Mouse (Mus musculus) liver, embryonic 18 days (tissue): ENCODE data around the gene Gstp3. TPM values are rescaled to one million over a fixed set of nuclear protein-coding genes. Genes with fewer than 3 reads are reported as not detected.

Experiments
- polyA plus RNA-seq: library from polyadenylated mRNA; depleted of rRNA; stranded (reverse); fragments of >200 nt; gene quantifications from 2 replicates; pipeline ENCODE4 v1.2.3, GENCODE M21; 2012; rRNA removed

Gene Gstp3
- polyA plus RNA-seq, result 225 and 276 TPM in 2 replicates

GRCm38 (mm10) chr19:4059069-4059740 lies at the start of gene Gstp3:
TSS of gene Gstp3 (minus strand) at chr19:4059569.

GRCm38 (mm10) chr19:4099837-4100717 lies 40.7 kb upstream of the Gstp3 start, which contains the start of gene Pitpnm1:
TSS of gene Pitpnm1 (plus strand) at chr19:4099998.

GRCm38 (mm10) chr19:4096642-4097440 lies 37.5 kb upstream of the Gstp3 start, which contains the start of gene Cdk2ap2:
TSS of gene Cdk2ap2 (plus strand) at chr19:4097182.

GRCm38 (mm10) chr19:4081394-4081793 lies 22.0 kb upstream of the Gstp3 start, which contains the start of gene Cabp2:
TSS of gene Cabp2 (plus strand) at chr19:4081578.

GRCm38 (mm10) chr19:4045966-4046865 lies 13.2 kb downstream of the Gstp3 start, which contains the start of gene Gstp2:
TSS of gene Gstp2 (minus strand) at chr19:4046023.

GRCm38 (mm10) chr19:4037788-4038232 lies 21.6 kb downstream of the Gstp3 start, which contains the start of gene Gstp1:
TSS of gene Gstp1 (minus strand) at chr19:4037985.

GRCm38 (mm10) chr19:4012432-4013022 lies 46.8 kb downstream of the Gstp3 start, which contains the start of gene Ndufv1:
TSS of gene Ndufv1 (minus strand) at chr19:4012806.

Other genes with a start within 250 kb of the Gstp3 start
- 36.1 and 46.3 TPM in 2 replicates for gene Chka, start 207.8 kb downstream of the Gstp3 start, polyA plus RNA-seq
- gene Tcirg1, start 152.4 kb downstream of the Gstp3 start, polyA plus RNA-seq, result 87.5 and 103 TPM in 2 replicates
- 113 and 118 TPM in 2 replicates for gene Ndufs8, start 146.8 kb downstream of the Gstp3 start, polyA plus RNA-seq
- 9.4 and 9.6 TPM in 2 replicates for gene Aldh3b1, start 129.8 kb downstream of the Gstp3 start, polyA plus RNA-seq
- 56.6 and 56.7 TPM in 2 replicates for gene Unc93b1, start 124.4 kb downstream of the Gstp3 start, polyA plus RNA-seq
- 0.14 and 0.28 TPM in 2 replicates for gene Aldh3b3, start 100.9 kb downstream of the Gstp3 start, polyA plus RNA-seq
- gene Aldh3b2, start 87.2 kb downstream of the Gstp3 start, polyA plus RNA-seq, result 0.11 and 0.17 TPM in 2 replicates
- 11.6 and 14.0 TPM in 2 replicates for gene Acy3, start 73.0 kb downstream of the Gstp3 start, polyA plus RNA-seq
- not detected in 2 replicates for gene Tbx10, start 66.8 kb downstream of the Gstp3 start, polyA plus RNA-seq
- 2.2 and 2.5 TPM in 2 replicates for gene Nudt8, start 59.0 kb downstream of the Gstp3 start, polyA plus RNA-seq
- 0.61 and 0.75 TPM in 2 replicates for gene Gm49405, start 58.9 kb downstream of the Gstp3 start, polyA plus RNA-seq
- gene Doc2g, start 56.3 kb downstream of the Gstp3 start, polyA plus RNA-seq, result 1.7 and 2.2 TPM in 2 replicates
- gene Ndufv1, start 46.8 kb downstream of the Gstp3 start, polyA plus RNA-seq, result 80.0 and 84.9 TPM in 2 replicates
- gene Gstp1, start 21.6 kb downstream of the Gstp3 start, polyA plus RNA-seq, result 320 and 356 TPM in 2 replicates
- 5.6 and 7.9 TPM in 2 replicates for gene Gstp2, start 13.5 kb downstream of the Gstp3 start, polyA plus RNA-seq
- 0.32 and 0.84 TPM in 2 replicates for gene Cabp2, start 22.0 kb upstream of the Gstp3 start, polyA plus RNA-seq
- gene Cdk2ap2, start 37.6 kb upstream of the Gstp3 start, polyA plus RNA-seq, result 72.2 and 73.8 TPM in 2 replicates
- 13.3 and 16.3 TPM in 2 replicates for gene Pitpnm1, start 40.4 kb upstream of the Gstp3 start, polyA plus RNA-seq
- 35.5 and 43.9 TPM in 2 replicates for gene Aip, start 66.3 kb upstream of the Gstp3 start, polyA plus RNA-seq
- not detected in 2 replicates for gene Gpr152, start 80.2 kb upstream of the Gstp3 start, polyA plus RNA-seq
- 0.22 and 0.31 TPM in 2 replicates for gene Cabp4, start 84.5 kb upstream of the Gstp3 start, polyA plus RNA-seq
- 80.4 and 82.0 TPM in 2 replicates for gene Coro1b, start 89.0 kb upstream of the Gstp3 start, polyA plus RNA-seq
- gene Ptprcap, start 94.0 kb upstream of the Gstp3 start, polyA plus RNA-seq, result 21.9 and 27.1 TPM in 2 replicates
- 14.6 and 16.1 TPM in 2 replicates for gene Rps6kb2, start 103.8 kb upstream of the Gstp3 start, polyA plus RNA-seq
- gene Carns1, start 115.9 kb upstream of the Gstp3 start, polyA plus RNA-seq, result 2.3 and 2.4 TPM in 2 replicates
- gene Tbc1d10c, start 131.7 kb upstream of the Gstp3 start, polyA plus RNA-seq, result 9.0 and 11.5 TPM in 2 replicates
- gene Ppp1ca, start 132.5 kb upstream of the Gstp3 start, polyA plus RNA-seq, result 176 and 177 TPM in 2 replicates
- gene Rad9a, start 142.1 kb upstream of the Gstp3 start, polyA plus RNA-seq, result 13.6 and 14.5 TPM in 2 replicates
- gene Clcf1, start 154.7 kb upstream of the Gstp3 start, polyA plus RNA-seq, result 2.0 and 2.2 TPM in 2 replicates
- not detected in 2 replicates for gene AC109138.7, start 154.8 kb upstream of the Gstp3 start, polyA plus RNA-seq
- 34.3 and 34.5 TPM in 2 replicates for gene Pold4, start 172.3 kb upstream of the Gstp3 start, polyA plus RNA-seq
- 7.4 and 8.0 TPM in 2 replicates for gene Ssh3, start 209.6 kb upstream of the Gstp3 start, polyA plus RNA-seq
- gene Ankrd13d, start 223.6 kb upstream of the Gstp3 start, polyA plus RNA-seq, result 2.0 and 2.2 TPM in 2 replicates
- 35.7 and 42.3 TPM in 2 replicates for gene Grk2, start 246.7 kb upstream of the Gstp3 start, polyA plus RNA-seq